Mouse (Mus musculus) C2C12 (cell line): ENCODE data around the gene Usp32.

ENCODE experiments used
- CTCF ChIP-seq: IDR thresholded peaks from one replicate; pipeline ENCODE4 v1.5.1; 2011; ENCODE audit not compliant: control insufficient read depth, insufficient read depth, insufficient read length
- MAX ChIP-seq: IDR thresholded peaks from one replicate; pipeline ENCODE4 v1.6.1; 2011; ENCODE audit warnings: mild to moderate bottlenecking, control low read depth
- MYOD1 ChIP-seq: IDR thresholded peaks from one replicate; pipeline ENCODE4 v1.6.1; 2011; ENCODE audit warnings: low read depth; ENCODE audit not compliant: control insufficient read depth, insufficient read length
- USF1 ChIP-seq: IDR thresholded peaks from one replicate; pipeline ENCODE4 v1.6.1; 2011; ENCODE audit warnings: low read depth, mild to moderate bottlenecking, control low read depth, moderate library complexity

GRCm38 (mm10) chr11:84978113-84978512, 161.8 kb downstream of the Usp32 start:
- TF ChIP-seq CTCF (no peak), USF1 (no peak), MAX (no peak), MYOD1 (no peak)
